Mouse (Mus musculus) urinary bladder, adult 2 months (tissue): ENCODE data around the gene Tnfsf14. TPM values are rescaled to one million over a fixed set of nuclear protein-coding genes. Genes with fewer than 3 reads are reported as not detected.
A peak's percentile ranks its signal among the peaks of the same experiment; 100 is the strongest.

Experiments
- DNase-seq: peaks from one replicate; pipeline ENCODE4 v3.0.0; 2022; ENCODE audit warnings: low spot score
- polyA plus RNA-seq: library from polyadenylated mRNA; depleted of rRNA; stranded (reverse); fragments of >200 nt; gene quantifications from 2 replicates; pipeline ENCODE4 v1.2.3, GENCODE M21; 2012; rRNA removed

The Tnfsf14 gene
- polyA plus RNA-seq = 0.55 and 0.68 TPM in 2 replicates

DNA sequence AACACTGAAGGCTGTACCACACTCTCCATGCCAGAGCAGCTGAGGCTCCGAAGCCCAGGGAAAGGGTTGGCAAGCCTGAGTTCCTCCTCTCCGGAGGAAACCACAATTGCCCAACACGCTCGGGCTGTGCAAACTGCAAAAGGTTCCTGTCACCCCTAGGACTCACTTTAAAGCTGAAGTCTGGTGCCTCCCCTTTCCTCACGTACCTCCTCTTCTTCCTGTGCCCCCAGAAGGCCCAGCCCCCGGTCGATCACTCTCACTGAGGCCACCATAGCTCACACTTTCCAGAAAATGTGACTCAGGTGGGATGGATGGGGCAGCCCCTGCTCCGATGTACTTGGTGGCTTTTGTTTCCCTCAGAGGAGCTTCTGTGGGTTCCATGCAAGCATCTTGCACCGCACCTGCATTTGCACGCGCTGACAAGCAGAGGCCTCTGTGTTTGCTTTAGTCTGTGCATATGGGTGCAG, at the start of gene Tnfsf14:
TSS of gene Tnfsf14 (minus strand) at position 137 of the 467 bp plus-strand sequence.
- no peak for DNase-seq

DNA sequence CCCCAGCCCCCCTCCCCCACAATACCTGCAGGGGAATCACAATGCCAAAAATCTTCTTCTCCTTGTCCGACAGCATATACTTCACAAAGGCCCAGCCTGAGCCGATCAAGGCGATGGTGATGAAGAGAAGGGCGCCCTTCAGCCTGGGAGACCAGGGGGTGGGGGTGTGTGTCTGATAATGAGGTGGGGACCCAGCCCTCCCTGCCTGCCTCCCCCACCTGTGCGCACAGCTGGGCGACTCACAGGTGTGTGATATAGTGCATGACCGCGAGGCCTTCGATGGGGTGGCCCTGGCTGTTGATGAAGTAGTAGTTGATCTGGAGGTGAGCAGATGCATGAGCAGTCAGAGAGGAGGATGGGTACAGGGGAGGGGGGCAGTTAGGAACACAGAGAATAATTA, 43.2 kb upstream of the Tnfsf14 start:
- no peak for DNase-seq

- no peak for DNase-seq
Observed at GRCm38 (mm10) chr17:57235803-57236202, 41.8 kb upstream of the Tnfsf14 start.

- DNase-seq = no peak
Observed at GRCm38 (mm10) chr17:57234254-57234928, 40.4 kb upstream of the Tnfsf14 start.

DNA sequence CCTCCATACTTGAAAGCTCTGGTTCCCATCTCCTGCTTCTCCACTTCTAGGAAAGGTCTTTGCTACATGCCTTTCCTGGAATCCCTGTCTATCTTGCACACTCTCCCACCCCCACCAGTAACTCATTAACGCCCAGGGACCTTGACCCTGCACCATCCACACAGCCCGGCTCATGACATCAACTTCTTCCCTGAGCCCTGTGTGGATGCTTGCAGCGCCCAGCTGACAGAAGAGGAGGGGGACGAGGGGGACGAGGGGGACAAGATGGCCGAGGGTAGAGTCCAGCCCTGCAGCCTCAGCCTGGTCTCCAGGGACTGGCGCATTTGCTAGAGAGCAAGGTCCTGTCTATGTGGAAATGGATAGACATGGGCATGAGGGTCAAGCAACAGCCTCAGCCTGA, 39.1 kb upstream of the Tnfsf14 start:
- DNase-seq = no peak

GRCm38 (mm10) chr17:57232200-57232599, 38.2 kb upstream of the Tnfsf14 start:
- no peak for DNase-seq

GRCm38 (mm10) chr17:57231321-57231771, 37.4 kb upstream of the Tnfsf14 start:
- no peak for DNase-seq

GRCm38 (mm10) chr17:57230728-57231125, 36.8 kb upstream of the Tnfsf14 start:
- no peak for DNase-seq

DNA sequence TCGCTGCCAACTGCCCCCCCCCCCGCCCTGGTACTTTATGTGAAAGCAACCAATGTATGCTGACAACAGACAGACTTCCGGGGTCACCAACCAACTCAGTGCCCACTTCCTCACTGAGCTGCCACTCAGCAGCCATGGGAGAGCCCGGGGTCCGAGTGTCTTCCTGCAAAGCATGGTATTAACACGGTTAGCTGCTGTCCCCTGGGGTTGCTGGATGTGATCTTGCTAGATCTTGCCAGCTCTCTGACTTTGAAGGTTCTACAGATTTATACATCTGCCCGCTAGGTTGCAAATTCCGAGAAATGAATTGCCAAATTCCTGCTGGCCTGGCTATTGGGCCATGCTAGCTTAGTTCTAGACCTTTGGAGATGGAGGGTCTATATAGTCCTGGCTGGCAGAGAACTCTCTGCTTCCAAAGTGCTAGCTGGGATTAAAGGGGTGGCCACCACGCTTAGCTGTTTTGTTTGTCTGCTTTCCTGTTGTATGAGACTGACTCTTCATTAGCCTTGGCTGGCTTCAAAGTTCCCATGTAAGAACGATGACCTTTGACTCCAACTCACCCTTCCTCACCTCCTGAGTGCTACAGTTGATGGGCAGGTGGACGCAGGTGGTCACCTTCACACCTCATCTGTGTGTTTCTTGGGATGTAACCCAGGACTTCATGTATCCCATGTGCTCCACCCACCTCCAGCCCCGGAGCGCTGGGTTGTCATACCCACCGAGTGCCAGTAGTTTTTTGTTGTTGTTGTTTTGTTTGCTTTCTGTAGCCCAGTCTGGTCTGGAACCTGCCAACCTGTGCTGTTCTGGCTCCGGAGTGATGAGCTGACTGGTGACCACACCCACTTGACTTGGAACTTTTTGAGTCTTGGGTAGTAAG, 36.1 kb upstream of the Tnfsf14 start:
- no peak for DNase-seq

DNA sequence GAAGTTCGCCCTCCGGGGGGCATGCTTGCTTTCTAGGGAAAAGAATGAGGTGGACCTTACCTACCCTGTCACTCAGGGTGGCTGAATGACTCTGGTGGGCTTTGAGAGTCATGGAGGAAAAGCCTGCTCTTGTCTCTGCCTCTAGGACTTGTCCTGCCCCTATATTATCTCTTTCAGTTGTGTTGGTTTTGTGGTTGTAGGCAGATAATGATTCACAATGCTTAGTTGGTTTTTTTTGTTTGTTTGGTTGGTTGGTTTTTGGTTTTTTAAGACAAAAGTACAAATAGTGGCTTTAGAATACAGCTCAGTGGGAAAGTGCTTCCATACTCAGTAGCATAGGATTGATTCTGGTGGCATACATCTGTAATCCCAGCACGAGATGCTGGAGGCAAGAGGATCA, 34.9 kb upstream of the Tnfsf14 start:
- no peak for DNase-seq

DNA sequence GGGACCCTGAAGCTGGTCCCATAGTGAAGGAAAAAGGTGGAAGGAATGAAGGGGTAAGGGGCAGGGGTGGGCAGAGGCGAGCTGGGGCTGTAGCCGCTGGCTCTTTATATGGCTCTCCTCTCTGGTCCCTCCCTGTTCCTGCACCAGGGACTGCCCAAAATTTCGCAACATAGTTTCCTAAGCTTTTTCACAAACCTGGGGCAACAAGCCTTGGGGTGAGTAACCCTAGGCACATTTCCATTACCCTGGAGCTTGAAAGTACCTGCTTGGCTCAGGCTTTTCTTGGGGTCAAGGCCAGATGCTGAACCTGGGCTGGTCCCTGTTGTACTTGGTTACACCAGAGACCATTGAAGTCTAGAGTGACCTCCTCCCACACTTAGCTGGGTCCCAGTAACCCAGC, 34.0 kb upstream of the Tnfsf14 start, which contains the start of gene C3:
TSS of gene C3 (minus strand) at position 123 of the 400 bp plus-strand sequence.
- no peak for DNase-seq

- DNase-seq = no peak
Observed at GRCm38 (mm10) chr17:57227468-57227867, 33.5 kb upstream of the Tnfsf14 start.

DNA sequence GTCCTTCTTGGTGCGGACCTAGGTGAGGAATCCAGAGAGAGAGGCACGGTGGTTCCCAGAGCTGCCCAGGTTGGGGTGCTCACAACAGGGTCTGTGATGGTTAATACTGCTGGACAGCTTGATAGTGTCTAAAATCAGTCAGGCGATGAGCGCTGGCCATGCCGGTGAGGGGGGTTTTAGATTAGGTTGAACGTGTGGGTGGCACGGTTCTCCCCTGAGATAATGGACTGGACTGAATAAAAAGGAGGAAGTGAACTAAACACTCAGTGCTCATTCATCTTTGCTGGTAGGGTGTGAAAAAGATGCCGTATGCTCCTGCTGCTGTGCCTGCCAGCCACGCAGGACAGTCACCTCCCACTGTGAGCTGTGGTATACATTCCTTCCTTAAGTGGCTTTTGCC, 29.3 kb upstream of the Tnfsf14 start:
- no peak for DNase-seq

GRCm38 (mm10) chr17:57221911-57222310, 27.9 kb upstream of the Tnfsf14 start:
- DNase-seq = peak; percentile 17

GRCm38 (mm10) chr17:57219884-57220207, 25.9 kb upstream of the Tnfsf14 start:
- no peak for DNase-seq

DNA sequence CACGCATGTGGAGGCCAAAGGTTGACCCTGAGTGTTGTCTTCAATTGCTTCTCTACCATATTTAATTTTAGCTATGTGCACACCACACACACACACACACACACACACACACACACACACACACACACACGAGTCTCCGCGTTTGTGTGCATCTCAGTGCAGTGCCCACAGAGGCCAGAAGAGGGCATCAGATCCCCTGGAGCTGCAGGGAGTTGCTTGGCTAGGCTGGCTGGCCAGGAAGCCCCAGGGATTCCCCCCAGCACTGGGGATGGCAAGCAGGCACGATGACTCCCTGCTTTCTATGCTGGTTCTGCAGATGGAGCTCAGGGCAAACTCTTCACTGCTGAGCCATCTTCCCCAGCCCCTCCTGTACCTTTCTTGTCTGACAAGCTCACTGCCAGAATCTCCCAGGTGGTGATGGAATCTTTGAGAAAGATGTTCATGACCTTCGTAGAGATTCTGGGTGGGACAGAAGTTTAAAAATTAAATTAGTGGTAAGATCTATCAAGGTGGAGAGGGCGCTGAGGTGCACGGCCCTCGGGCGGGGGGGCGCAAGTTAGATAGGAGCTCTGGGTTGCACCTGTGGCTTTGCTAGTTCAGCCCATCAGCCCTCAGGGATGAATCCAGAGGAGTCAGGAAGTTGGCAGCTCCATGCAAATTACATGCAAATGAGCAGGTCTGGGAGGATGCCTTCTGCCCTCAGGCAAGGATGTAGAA, 25.3 kb upstream of the Tnfsf14 start:
- DNase-seq = peak; percentile 58

GRCm38 (mm10) chr17:57218335-57218900, 24.4 kb upstream of the Tnfsf14 start:
- peak; percentile 18 for DNase-seq

GRCm38 (mm10) chr17:57214676-57215387, 20.9 kb upstream of the Tnfsf14 start:
- no peak for DNase-seq

- no peak for DNase-seq
Observed at GRCm38 (mm10) chr17:57211501-57211900, 17.5 kb upstream of the Tnfsf14 start.

- no peak for DNase-seq
Observed at GRCm38 (mm10) chr17:57209330-57209729, 15.4 kb upstream of the Tnfsf14 start.

- no peak for DNase-seq
Observed at GRCm38 (mm10) chr17:57207938-57208337, 14.0 kb upstream of the Tnfsf14 start.
